Mouse (Mus musculus) hindbrain, embryonic 11.5 days (tissue): ENCODE measurements around the gene Fbxo39. TPM values are rescaled to one million over a fixed set of nuclear protein-coding genes. Genes with fewer than 3 reads are reported as not detected.
A peak's percentile ranks its signal among the peaks of the same experiment; 100 is the strongest.

Source experiments
- ATAC-seq: fragments of 200-750 bp; cut with Nextera tagmentation; 2 replicates; pipeline ENCODE4 v1.8.0; 2017; ENCODE audit warnings: mild to moderate bottlenecking, moderate TSS enrichment, moderate library complexity; ENCODE audit not compliant: low FRiP score
- DNase-seq: peaks from one replicate; pipeline ENCODE4 v3.0.0-alpha.2; 2015; ENCODE audit warnings: low spot score
- H3K27ac ChIP-seq: fragments of 300-500 bp; sonication (generic); 2 replicates; pipeline ENCODE4 v1.5.1; 2014; ENCODE audit warnings: mild to moderate bottlenecking, low read depth, low read length
- H3K27me3 ChIP-seq: fragments of 300-500 bp; sonication (generic); 2 replicates; pipeline ENCODE4 v1.6.1; 2014; ENCODE audit warnings: mild to moderate bottlenecking, low read length, moderate library complexity, mixed read lengths; ENCODE audit not compliant: control insufficient read depth, insufficient read depth
- H3K36me3 ChIP-seq: fragments of 300-500 bp; sonication (generic); 2 replicates; pipeline ENCODE4 v1.6.1; 2014; ENCODE audit warnings: mild to moderate bottlenecking, low read length, moderate library complexity, mixed read lengths; ENCODE audit not compliant: control insufficient read depth, insufficient read depth
- H3K4me1 ChIP-seq: fragments of 300-500 bp; sonication (generic); replicated peaks from 2 replicates; pipeline ENCODE4 v1.6.1; 2014; ENCODE audit warnings: low read length, mixed read lengths; ENCODE audit not compliant: control insufficient read depth, insufficient read depth
- H3K4me2 ChIP-seq: fragments of 300-500 bp; sonication (generic); replicated peaks from 2 replicates; pipeline ENCODE4 v1.6.1; 2014; ENCODE audit warnings: mild to moderate bottlenecking, low read depth, low read length
- H3K4me3 ChIP-seq: fragments of 300-500 bp; sonication (generic); 2 replicates; pipeline ENCODE4 v1.5.1; 2014; ENCODE audit warnings: low read depth, low read length
- H3K9ac ChIP-seq: fragments of 300-500 bp; sonication (generic); 2 replicates; pipeline ENCODE4 v1.6.1; 2014; ENCODE audit warnings: low read depth, low read length
- H3K9me3 ChIP-seq: fragments of 300-500 bp; sonication (generic); 2 replicates; pipeline ENCODE4 v1.6.1; 2016; ENCODE audit warnings: low read length; ENCODE audit not compliant: control insufficient read depth
- WGBS: fragments of 180-500 bp; shearing (Covaris S2); extraction: QIAGEN DNeasy Blood & Tissue Kit; methylation state at CpG from one replicate; pipeline ENCODE4 v1.1.7; 2014; 5-methylcytosine and 5-hydroxymethylcytosine counted together
- polyA plus RNA-seq: library from polyadenylated mRNA; unstranded; fragments of >200 nt; fragmentation: Nextera tagmentation; extraction: Ambion mirVana; gene quantifications from 2 replicates; pipeline ENCODE4 v1.2.1, GENCODE M21; 2014

The Fbxo39 gene
- polyA plus RNA-seq, result not detected in 2 replicates

GRCm38 (mm10) chr11:72314151-72314895 is at the start of gene Fbxo39:
TSS of gene Fbxo39 (plus strand) at chr11:72314444.
- ATAC-seq (no peak), DNase-seq (peak; percentile 30)
- Histone ChIP-seq H3K27ac (no peak within 1 kb of the TSS), H3K36me3 (no peaks in the 10 kb centered on the region), H3K9ac (peak within 1 kb of the TSS; percentile 36; the same call in 1 of the 2 replicates), H3K4me2 (peak within 1 kb of the TSS; percentile 48), H3K27me3 (peaks cover 9% of the 10 kb centered on the region), H3K4me3 (peak within 1 kb of the TSS; percentile 25), H3K4me1 (no peaks in the 10 kb centered on the region), H3K9me3 (no peaks in the 10 kb centered on the region)
- WGBS, result 14% methylated on average over 42 of the region's 42 CpGs

GRCm38 (mm10) chr11:72265483-72265882 is 48.8 kb upstream of the Fbxo39 start:
- Histone ChIP-seq H3K9ac (no peak overlapping the region), H3K9me3 (no peaks in the 10 kb centered on the region), H3K27ac (no peak overlapping the region), H3K4me2 (no peak overlapping the region), H3K4me1 (no peaks in the 10 kb centered on the region; the same call in none of the 2 replicates), H3K27me3 (peaks cover 28% of the 10 kb centered on the region), H3K4me3 (no peak overlapping the region), H3K36me3 (no peaks in the 10 kb centered on the region)
- 4% methylated on average over 11 of the region's 11 CpGs for WGBS
- DNase-seq (peak; percentile 21), ATAC-seq (no peak)

- peak; percentile 84 for ATAC-seq
- H3K9ac ChIP-seq, result peak overlapping the region; percentile 21
- peak overlapping the region; percentile 56 for H3K4me2 ChIP-seq
- H3K4me3 ChIP-seq, result peak overlapping the region; percentile 34
- WGBS, result 2% methylated on average over 43 of the region's 46 CpGs
- H3K36me3 ChIP-seq, result no peaks in the 10 kb centered on the region
- DNase-seq, result peak; percentile 75
- H3K27ac ChIP-seq, result no peak overlapping the region
- no peaks in the 10 kb centered on the region; the same call in none of the 2 replicates for H3K4me1 ChIP-seq
- peaks cover 28% of the 10 kb centered on the region for H3K27me3 ChIP-seq
- no peaks in the 10 kb centered on the region for H3K9me3 ChIP-seq
Observed at GRCm38 (mm10) chr11:72266207-72266959, 47.9 kb upstream of the Fbxo39 start.

GRCm38 (mm10) chr11:72266960-72267560 is 47.2 kb upstream of the Fbxo39 start, which contains the start of gene Slc13a5:
TSS of gene Slc13a5 (minus strand) at chr11:72267222.
- H3K27ac ChIP-seq, result no peak within 1 kb of the TSS
- ATAC-seq (peak; percentile 59), DNase-seq (peak; percentile 63)
- peaks cover 28% of the 10 kb centered on the region for H3K27me3 ChIP-seq
- WGBS, result 2% methylated on average over 36 of the region's 36 CpGs
- H3K4me3 ChIP-seq, result peak within 1 kb of the TSS; percentile 34
- no peaks in the 10 kb centered on the region for H3K36me3 ChIP-seq
- H3K4me2 ChIP-seq, result peak within 1 kb of the TSS; percentile 56
- peak within 1 kb of the TSS; percentile 21 for H3K9ac ChIP-seq
- no peaks in the 10 kb centered on the region; the same call in none of the 2 replicates for H3K4me1 ChIP-seq
- no peaks in the 10 kb centered on the region for H3K9me3 ChIP-seq

- peaks cover 3% of the 10 kb centered on the region for H3K27me3 ChIP-seq
- no peak overlapping the region for H3K27ac ChIP-seq
- no peak overlapping the region for H3K4me3 ChIP-seq
- no peak overlapping the region for H3K4me2 ChIP-seq
- WGBS, result 67% methylated on average over 1 of the region's 1 CpGs
- no peaks in the 10 kb centered on the region for H3K36me3 ChIP-seq
- ATAC-seq (no peak), DNase-seq (no peak)
- H3K9me3 ChIP-seq, result no peaks in the 10 kb centered on the region
- no peaks in the 10 kb centered on the region; the same call in 1 of the 2 replicates for H3K4me1 ChIP-seq
- H3K9ac ChIP-seq, result no peak overlapping the region
Observed at GRCm38 (mm10) chr11:72271761-72272160, 42.5 kb upstream of the Fbxo39 start.

- H3K4me1 ChIP-seq, result no peaks in the 10 kb centered on the region
- H3K4me2 ChIP-seq, result no peak overlapping the region
- ATAC-seq (no peak), DNase-seq (no peak)
- no peak overlapping the region for H3K4me3 ChIP-seq
- H3K27me3 ChIP-seq, result no peaks in the 10 kb centered on the region
- 76% methylated on average over 3 of the region's 3 CpGs for WGBS
- H3K9ac ChIP-seq, result no peak overlapping the region
- no peaks in the 10 kb centered on the region for H3K9me3 ChIP-seq
- no peak overlapping the region for H3K27ac ChIP-seq
- H3K36me3 ChIP-seq, result no peaks in the 10 kb centered on the region
Observed at GRCm38 (mm10) chr11:72273341-72273740, 40.9 kb upstream of the Fbxo39 start.

GRCm38 (mm10) chr11:72281143-72281851 is 32.9 kb upstream of the Fbxo39 start:
- H3K4me2 ChIP-seq, result no peak overlapping the region
- H3K9me3 ChIP-seq, result no peaks in the 10 kb centered on the region
- H3K9ac ChIP-seq, result no peak overlapping the region
- H3K4me3 ChIP-seq, result no peak overlapping the region
- ATAC-seq (no peak), DNase-seq (no peak)
- 87% methylated on average over 5 of the region's 5 CpGs for WGBS
- H3K4me1 ChIP-seq, result no peaks in the 10 kb centered on the region
- no peaks in the 10 kb centered on the region for H3K36me3 ChIP-seq
- H3K27ac ChIP-seq, result no peak overlapping the region
- H3K27me3 ChIP-seq, result no peaks in the 10 kb centered on the region

- no peak overlapping the region for H3K4me2 ChIP-seq
- ATAC-seq (no peak), DNase-seq (no peak)
- H3K27ac ChIP-seq, result no peak overlapping the region
- 76% methylated on average over 5 of the region's 5 CpGs for WGBS
- no peak overlapping the region for H3K4me3 ChIP-seq
- H3K9me3 ChIP-seq, result no peaks in the 10 kb centered on the region
- no peaks in the 10 kb centered on the region for H3K27me3 ChIP-seq
- H3K9ac ChIP-seq, result no peak overlapping the region
- no peaks in the 10 kb centered on the region for H3K36me3 ChIP-seq
- H3K4me1 ChIP-seq, result no peaks in the 10 kb centered on the region
Observed at GRCm38 (mm10) chr11:72281852-72282400, 32.3 kb upstream of the Fbxo39 start.
